Mouse (Mus musculus): ENCODE results near the gene Gm49661. TPM values are rescaled to one million over a fixed set of nuclear protein-coding genes. Genes with fewer than 3 reads are reported as not detected.

Gm49661 gene
- polyA plus RNA-seq, 1 experiment from 2014 or later: not detected

DNA sequence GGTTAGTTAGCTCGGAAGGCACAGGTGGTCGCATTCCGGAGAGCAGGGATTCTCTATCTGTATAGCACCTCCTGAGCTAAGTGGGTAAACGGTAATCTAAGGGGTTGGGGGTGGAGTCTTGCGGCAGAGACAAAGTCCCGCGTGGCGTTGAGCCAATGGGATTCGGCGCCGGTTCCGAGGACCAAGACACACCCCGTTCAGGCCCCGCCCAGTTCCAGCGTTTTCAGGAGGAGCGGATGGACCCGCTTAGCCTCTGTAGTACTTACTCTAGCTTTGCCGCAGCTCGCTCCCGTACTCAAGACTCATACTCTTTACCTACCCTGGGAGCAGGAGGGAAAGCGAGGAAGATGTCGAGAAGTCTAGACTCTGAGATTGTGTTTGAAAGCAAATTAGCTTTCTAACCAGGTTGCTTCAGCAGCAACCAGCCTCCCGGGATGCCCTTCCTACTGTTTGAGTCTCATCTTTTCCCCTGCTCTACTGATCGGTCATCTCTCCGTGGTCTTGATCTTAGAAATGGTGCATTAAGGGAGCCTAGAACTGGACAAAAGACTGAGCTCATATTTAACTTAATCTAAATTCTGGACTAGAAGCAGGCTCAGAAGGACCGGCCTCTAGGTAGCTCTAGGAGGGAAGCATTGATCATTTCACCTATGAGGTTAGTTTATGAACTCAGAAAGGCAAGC lies 24.6 kb downstream of the Gm49661 start:
- H3K9ac ChIP-seq: no peak overlapping the region
- WGBS: 3% methylated on average over 26 of the region's 26 CpGs
- peak overlapping the region; percentile 4; the same call in 1 of the 2 replicates for H3K4me3 ChIP-seq (replicated peaks)
- H3K27ac ChIP-seq (replicated peaks): no peak overlapping the region
- H3K36me3 ChIP-seq: no peaks in the 10 kb centered on the region
- H3K4me2 ChIP-seq (replicated peaks): peak overlapping the region; percentile 35
- H3K9me3 ChIP-seq (replicated peaks): no peaks in the 10 kb centered on the region
- peaks cover 62% of the 10 kb centered on the region for H3K27me3 ChIP-seq
- H3K4me1 ChIP-seq: peaks cover 21% of the 10 kb centered on the region
- peak; percentile 64; the same call in 1 of the 2 replicates for ATAC-seq (ENCODE audit: insufficient number of reproducible peaks, low FRiP score, low TSS enrichment, low read depth)

DNA sequence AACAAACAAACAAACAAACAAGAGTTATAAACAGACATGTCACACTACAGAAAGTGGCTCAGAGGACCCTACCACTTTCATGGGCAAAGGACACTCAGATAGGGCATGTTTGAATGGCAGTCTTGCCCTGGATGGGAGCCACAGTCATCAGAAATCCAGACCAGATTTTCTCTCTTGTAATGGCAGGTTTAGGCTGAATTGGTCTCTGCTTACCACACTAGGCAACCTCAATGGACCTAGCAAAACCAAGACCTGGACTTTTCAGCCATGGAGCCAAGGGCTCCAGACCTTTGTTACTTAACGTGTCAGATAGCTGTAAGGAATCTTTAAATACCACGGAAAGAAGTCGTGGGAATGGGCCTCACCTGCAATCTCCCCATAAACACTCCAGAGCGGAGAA lies 25.5 kb downstream of the Gm49661 start:
- whole genome bisulfite sequencing: 17% methylated on average over 4 of the region's 4 CpGs
- Histone ChIP-seq H3K27ac (replicated peaks) (no peak overlapping the region), H3K9ac (no peak overlapping the region), H3K36me3 (no peaks in the 10 kb centered on the region), H3K4me1 (peaks cover 21% of the 10 kb centered on the region), H3K9me3 (replicated peaks) (no peaks in the 10 kb centered on the region), H3K4me3 (replicated peaks) (no peak overlapping the region), H3K4me2 (replicated peaks) (no peak overlapping the region), H3K27me3 (peaks cover 65% of the 10 kb centered on the region)
- ATAC-seq (ENCODE audit: insufficient number of reproducible peaks, low FRiP score, low TSS enrichment, low read depth): no peak

DNA sequence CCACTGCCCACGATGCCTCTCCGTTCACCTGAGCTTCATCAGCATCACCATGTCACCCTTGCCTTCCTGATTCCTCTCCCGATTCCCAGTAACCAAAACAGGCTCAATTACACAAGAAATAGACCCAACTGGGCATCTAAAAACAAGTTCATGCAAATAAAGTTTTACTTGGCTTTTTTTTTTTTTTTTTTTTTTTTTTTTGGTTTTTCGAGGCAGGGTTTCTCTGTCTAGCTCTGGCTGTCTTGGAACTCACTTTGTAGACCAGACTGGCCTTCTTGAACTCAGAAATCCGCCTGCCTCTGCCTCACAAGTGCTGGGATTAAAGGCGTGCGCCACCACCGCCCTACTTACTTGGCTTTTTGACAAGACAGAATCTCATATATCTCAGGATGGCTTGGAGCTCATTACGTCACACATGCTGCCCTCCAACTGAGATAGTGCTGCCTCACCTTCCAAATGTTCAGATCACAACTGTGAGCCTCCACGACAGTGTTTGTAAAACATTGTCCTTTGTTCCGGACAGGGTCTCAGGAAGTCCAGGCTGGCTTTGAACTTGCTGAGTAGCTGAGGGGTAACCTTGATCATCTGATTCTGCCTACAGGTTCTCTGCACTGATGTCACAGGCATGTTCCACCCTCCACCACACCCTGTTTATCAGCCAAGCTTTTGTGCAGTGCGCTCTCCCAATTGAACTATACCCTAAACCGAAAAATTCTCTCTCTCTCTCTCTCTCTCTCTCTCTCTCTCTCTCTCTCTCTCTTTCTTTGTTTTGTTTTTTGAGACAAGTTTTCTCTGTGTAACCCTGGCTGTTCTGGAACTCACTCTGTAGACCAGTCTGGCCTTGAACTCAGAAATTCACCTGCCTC lies 31.4 kb downstream of the Gm49661 start:
- no peak overlapping the region for H3K27ac ChIP-seq (replicated peaks)
- no peaks in the 10 kb centered on the region for H3K36me3 ChIP-seq
- peaks cover 14% of the 10 kb centered on the region for H3K4me1 ChIP-seq
- peaks cover 64% of the 10 kb centered on the region for H3K27me3 ChIP-seq
- peak overlapping the region; percentile 38; the same call in 1 of the 2 replicates for H3K4me3 ChIP-seq (replicated peaks)
- H3K9ac ChIP-seq: no peak overlapping the region
- ATAC-seq (ENCODE audit: insufficient number of reproducible peaks, low FRiP score, low TSS enrichment, low read depth): no peak
- 58% methylated on average over 13 of the region's 13 CpGs for WGBS
- H3K9me3 ChIP-seq (replicated peaks): no peaks in the 10 kb centered on the region
- peak overlapping the region; percentile 66; the same call in 1 of the 2 replicates for H3K4me2 ChIP-seq (replicated peaks)

DNA sequence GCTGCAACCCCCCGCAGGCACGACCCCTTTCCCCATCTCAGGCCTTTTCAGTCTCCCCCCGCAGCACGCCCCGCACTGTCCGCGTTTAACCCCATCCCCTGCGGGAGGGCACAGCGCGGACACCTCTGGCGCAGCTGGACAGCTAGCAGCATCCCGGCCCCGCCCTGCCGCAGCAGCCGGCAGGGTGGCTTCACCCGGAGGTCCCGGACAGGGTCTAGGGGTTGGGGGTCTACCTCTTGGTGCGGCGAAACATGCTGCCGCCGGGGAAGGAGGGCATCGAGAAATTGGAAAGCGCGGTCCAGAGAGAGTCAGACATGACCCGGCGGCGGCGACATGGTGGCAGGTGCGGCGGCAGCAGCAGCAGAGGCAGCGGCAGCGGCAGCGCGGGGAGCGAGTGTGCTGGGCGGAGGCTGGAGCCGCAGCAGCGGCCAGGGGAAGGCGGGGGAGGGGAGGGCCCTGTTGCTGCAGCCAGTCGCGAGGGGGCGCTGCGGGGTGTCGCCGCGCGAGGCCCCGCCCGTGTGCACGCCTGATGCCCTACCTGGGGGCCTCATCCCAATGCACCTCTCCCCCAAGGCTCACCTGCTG lies 32.2 kb downstream of the Gm49661 start, which contains the start of gene Mast1:
Gene Mast1 (minus strand): TSS at position 398 of the 585 bp plus-strand sequence.
- Histone ChIP-seq H3K9me3 (replicated peaks) (no peaks in the 10 kb centered on the region), H3K4me2 (replicated peaks) (peak within 1 kb of the TSS; percentile 66), H3K9ac (no peak within 1 kb of the TSS), H3K4me1 (peaks cover 14% of the 10 kb centered on the region), H3K36me3 (no peaks in the 10 kb centered on the region), H3K27me3 (peaks cover 64% of the 10 kb centered on the region), H3K27ac (replicated peaks) (no peak within 1 kb of the TSS), H3K4me3 (replicated peaks) (peak within 1 kb of the TSS; percentile 38)
- under 1% methylated on average over 50 of the region's 50 CpGs for WGBS
- no peak; the same call in 1 of the 2 replicates for ATAC-seq (ENCODE audit: insufficient number of reproducible peaks, low FRiP score, low TSS enrichment, low read depth)

DNA sequence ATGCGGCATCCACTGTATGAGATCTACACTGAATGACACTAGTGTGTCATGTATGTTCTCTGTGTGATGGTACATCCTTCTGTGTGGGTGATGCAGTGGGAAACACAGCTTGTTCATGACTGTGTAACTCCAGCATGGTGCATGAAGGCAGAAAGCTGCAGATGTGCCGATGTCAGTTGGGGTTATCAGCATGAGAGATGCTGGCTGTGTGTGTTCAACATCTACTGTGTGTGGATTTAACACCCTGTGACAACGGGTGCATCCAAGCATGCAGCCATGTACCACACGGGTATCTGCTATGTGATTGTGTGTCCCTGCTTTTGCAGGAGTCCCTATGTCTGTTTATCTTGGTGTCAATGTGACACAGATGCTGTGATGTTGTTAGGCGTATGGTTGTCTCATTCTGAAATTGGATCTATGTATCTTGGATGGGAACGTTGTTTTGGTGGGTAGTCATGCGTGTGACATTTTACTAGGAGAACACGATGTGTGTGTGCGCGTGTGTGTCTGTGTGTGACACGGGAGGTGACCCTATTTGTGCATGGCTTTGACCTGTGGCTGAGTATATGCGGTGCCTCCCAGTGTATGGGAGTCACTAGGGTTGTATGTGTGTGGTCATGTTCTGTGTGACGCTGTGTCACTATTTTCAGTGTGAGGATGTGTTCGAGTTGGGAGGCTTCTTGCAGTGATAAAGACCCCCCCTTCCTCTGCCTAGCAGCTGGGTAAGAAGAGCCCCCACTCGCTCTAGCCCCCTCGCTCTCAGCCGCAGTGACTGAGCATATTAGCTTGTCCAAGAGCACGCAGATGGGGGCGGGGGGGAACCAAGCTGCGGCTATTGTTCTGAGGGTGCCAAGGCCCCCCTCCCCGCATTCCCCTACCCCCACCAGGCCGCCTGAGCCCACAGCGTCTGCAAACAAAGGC lies 32.9 kb downstream of the Gm49661 start:
- Histone ChIP-seq H3K9ac (no peak overlapping the region), H3K36me3 (no peaks in the 10 kb centered on the region), H3K4me1 (peaks cover 14% of the 10 kb centered on the region), H3K27ac (replicated peaks) (no peak overlapping the region), H3K4me3 (replicated peaks) (peak overlapping the region; percentile 38), H3K9me3 (replicated peaks) (no peaks in the 10 kb centered on the region), H3K4me2 (replicated peaks) (peak overlapping the region; percentile 66), H3K27me3 (peaks cover 70% of the 10 kb centered on the region)
- WGBS: 21% methylated on average over 23 of the region's 23 CpGs
- no peak for ATAC-seq (ENCODE audit: insufficient number of reproducible peaks, low FRiP score, low TSS enrichment, low read depth)

DNA sequence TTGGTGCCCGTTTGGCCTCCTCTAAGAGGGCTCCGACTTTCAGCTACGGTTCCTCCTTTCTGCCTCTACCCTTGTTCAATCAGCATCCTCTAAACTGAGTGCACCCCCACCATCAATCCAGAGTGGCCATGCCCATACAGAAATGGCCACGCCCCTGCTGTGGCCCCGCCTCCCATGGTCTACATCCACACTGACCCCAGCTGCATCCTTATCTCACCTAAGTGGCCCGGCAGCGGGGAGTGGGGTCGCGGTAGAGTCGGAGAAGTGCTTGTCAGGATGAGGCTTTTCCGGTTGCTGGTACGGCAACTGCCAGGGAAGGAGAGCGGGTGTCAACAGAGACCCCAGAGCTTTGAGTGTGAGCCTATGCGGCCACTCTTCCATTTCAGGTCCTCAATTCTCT lies 33.7 kb downstream of the Gm49661 start:
- H3K9me3 ChIP-seq (replicated peaks): no peaks in the 10 kb centered on the region
- no peak for ATAC-seq (ENCODE audit: insufficient number of reproducible peaks, low FRiP score, low TSS enrichment, low read depth)
- H3K4me3 ChIP-seq (replicated peaks): no peak overlapping the region
- peaks cover 14% of the 10 kb centered on the region for H3K4me1 ChIP-seq
- H3K27me3 ChIP-seq: peaks cover 76% of the 10 kb centered on the region
- H3K27ac ChIP-seq (replicated peaks): no peak overlapping the region
- WGBS: 6% methylated on average over 14 of the region's 14 CpGs
- no peak overlapping the region for H3K4me2 ChIP-seq (replicated peaks)
- no peak overlapping the region for H3K9ac ChIP-seq
- no peaks in the 10 kb centered on the region for H3K36me3 ChIP-seq

DNA sequence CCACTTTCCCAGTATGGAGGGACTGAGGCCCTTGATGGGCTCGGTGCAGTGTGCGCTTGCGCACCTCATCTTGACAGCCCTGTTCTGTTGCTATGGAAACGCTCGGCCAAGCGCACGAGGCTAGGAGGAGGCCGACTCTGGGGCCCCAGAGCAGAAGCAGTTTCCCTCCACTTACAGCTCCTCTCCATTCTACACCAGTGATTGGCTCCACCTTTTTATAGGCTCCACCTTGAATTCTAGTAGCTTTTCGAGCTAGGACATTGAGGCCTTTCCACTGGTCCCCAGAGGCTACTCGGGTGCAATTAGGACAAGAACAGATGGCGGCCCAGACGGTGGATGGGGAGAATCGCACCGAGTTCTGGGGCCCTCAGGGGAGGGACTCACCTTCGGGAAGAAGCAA lies 34.4 kb downstream of the Gm49661 start:
- H3K4me2 ChIP-seq (replicated peaks): no peak overlapping the region

DNA sequence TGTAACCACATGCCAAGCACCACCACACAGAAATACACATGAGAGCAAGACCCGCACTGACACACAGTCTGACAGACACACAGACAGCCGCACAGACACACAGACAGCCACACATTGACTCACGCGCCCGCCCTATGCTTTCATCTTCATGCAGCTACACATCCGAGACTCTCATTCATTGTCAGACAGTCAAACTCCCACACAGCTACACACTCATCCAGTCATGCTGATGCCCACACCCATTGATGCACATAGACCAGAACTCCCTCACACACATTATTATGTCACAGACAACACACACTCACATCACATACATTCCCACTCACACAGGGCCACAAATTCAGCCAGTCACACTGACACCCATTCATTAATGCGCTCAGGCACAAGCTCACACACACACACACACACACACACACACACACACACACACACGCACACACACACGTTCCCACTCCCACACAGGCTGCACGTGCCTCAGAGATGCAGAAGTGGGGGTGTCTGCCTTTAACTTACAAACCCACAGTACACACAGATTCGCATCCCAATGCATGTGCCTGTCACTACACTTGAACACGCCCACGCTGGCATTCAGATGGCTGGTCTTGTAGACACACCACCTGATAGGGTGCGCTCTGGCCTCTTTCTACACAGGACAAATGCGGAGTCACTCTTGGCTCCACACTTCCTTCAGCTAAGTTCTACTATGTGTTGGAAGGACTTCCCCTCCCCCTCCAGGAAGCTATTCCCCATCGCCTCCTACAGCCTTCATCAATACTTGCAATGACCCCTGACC lies 35.3 kb downstream of the Gm49661 start:
- H3K27ac ChIP-seq (replicated peaks): no peak overlapping the region
- no peak for ATAC-seq (ENCODE audit: insufficient number of reproducible peaks, low FRiP score, low TSS enrichment, low read depth)
- H3K9me3 ChIP-seq (replicated peaks): no peaks in the 10 kb centered on the region
- 79% methylated on average over 16 of the region's 16 CpGs for WGBS
- H3K36me3 ChIP-seq: no peaks in the 10 kb centered on the region
- no peak overlapping the region for H3K4me3 ChIP-seq (replicated peaks)
- H3K27me3 ChIP-seq: peaks cover 82% of the 10 kb centered on the region
- H3K4me2 ChIP-seq (replicated peaks): no peak overlapping the region
- peaks cover 17% of the 10 kb centered on the region for H3K4me1 ChIP-seq
- H3K9ac ChIP-seq: no peak overlapping the region

More for the DNA sequence above, 34.4 kb downstream of the Gm49661 start:
- peaks cover 14% of the 10 kb centered on the region for H3K4me1 ChIP-seq
- no peak overlapping the region for H3K27ac ChIP-seq (replicated peaks)
- ATAC-seq (ENCODE audit: insufficient number of reproducible peaks, low FRiP score, low TSS enrichment, low read depth): peak; percentile 49
- WGBS: under 1% methylated on average over 15 of the region's 15 CpGs
- H3K9ac ChIP-seq: no peak overlapping the region
- no peaks in the 10 kb centered on the region for H3K9me3 ChIP-seq (replicated peaks)
- H3K27me3 ChIP-seq: peaks cover 82% of the 10 kb centered on the region
- no peak overlapping the region for H3K4me3 ChIP-seq (replicated peaks)
- H3K36me3 ChIP-seq: no peaks in the 10 kb centered on the region

DNA sequence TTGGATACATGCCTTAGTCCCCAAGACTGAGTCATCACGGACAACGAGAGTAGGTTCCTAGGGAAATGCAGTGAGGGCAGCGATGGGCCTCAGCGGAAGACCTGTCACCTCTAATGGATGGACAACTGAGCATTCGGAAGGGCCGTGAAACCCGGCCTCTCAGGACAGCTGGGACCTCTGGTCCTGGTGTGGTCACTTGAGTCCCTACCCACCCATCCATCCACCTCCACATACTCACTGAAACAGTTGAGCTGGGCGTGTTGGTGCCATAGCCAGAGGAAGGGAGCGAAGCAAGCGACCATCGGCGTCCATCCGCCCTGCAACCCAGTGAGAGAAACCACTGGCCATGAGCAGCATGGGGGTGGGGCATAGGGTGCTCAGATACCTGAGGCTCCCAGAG lies 38.7 kb downstream of the Gm49661 start:
- Histone ChIP-seq H3K4me3 (replicated peaks) (no peak overlapping the region), H3K9me3 (replicated peaks) (no peaks in the 10 kb centered on the region), H3K27ac (replicated peaks) (no peak overlapping the region), H3K4me1 (peaks cover 12% of the 10 kb centered on the region; the same call in 1 of the 2 replicates), H3K4me2 (replicated peaks) (no peak overlapping the region), H3K27me3 (peaks cover 58% of the 10 kb centered on the region), H3K9ac (no peak overlapping the region), H3K36me3 (no peaks in the 10 kb centered on the region)
- ATAC-seq (ENCODE audit: insufficient number of reproducible peaks, low FRiP score, low TSS enrichment, low read depth): no peak
- WGBS: 90% methylated on average over 13 of the region's 13 CpGs
